Mouse (Mus musculus) neural tube, embryonic 13.5 days (tissue): ENCODE data around the gene Fam49a. TPM values are rescaled to one million over a fixed set of nuclear protein-coding genes. Genes with fewer than 3 reads are reported as not detected.

Experiments
- ATAC-seq: fragments of 200-750 bp; cut with Nextera tagmentation; 2 replicates; pipeline ENCODE4 v1.8.0; 2017; ENCODE audit warnings: low read depth, mild to moderate bottlenecking, moderate TSS enrichment, moderate library complexity
- H3K27ac ChIP-seq: fragments of 300-500 bp; sonication (generic); replicated peaks from 2 replicates; pipeline ENCODE4 v1.5.1; 2015; ENCODE audit warnings: moderate library complexity, mild to moderate bottlenecking, inconsistent platforms
- H3K27me3 ChIP-seq: fragments of 300-500 bp; sonication (generic); 2 replicates; pipeline ENCODE4 v1.6.1; 2015; ENCODE audit warnings: mild to moderate bottlenecking, inconsistent platforms
- H3K36me3 ChIP-seq: fragments of 300-500 bp; sonication (generic); 2 replicates; pipeline ENCODE4 v1.6.1; 2015; ENCODE audit warnings: mild to moderate bottlenecking, inconsistent platforms
- H3K4me1 ChIP-seq: fragments of 300-500 bp; sonication (generic); replicated peaks from 2 replicates; pipeline ENCODE4 v1.6.1; 2015; ENCODE audit warnings: inconsistent platforms
- H3K4me2 ChIP-seq: fragments of 300-500 bp; sonication (generic); 2 replicates; pipeline ENCODE4 v1.6.1; 2015; ENCODE audit warnings: inconsistent platforms, mild to moderate bottlenecking, moderate library complexity
- H3K4me3 ChIP-seq: fragments of 300-500 bp; sonication (generic); 2 replicates; pipeline ENCODE4 v1.5.1; 2015; ENCODE audit warnings: mild to moderate bottlenecking, inconsistent platforms
- H3K9ac ChIP-seq: fragments of 300-500 bp; sonication (generic); 2 replicates; pipeline ENCODE4 v1.6.1; 2015; ENCODE audit warnings: moderate library complexity, mild to moderate bottlenecking, inconsistent platforms
- H3K9me3 ChIP-seq: fragments of 300-500 bp; sonication (generic); 2 replicates; pipeline ENCODE4 v1.6.1; 2016; ENCODE audit warnings: inconsistent platforms
- WGBS: fragments of 180-500 bp; shearing (Covaris S2); methylation state at CpG from one replicate; pipeline ENCODE4 v1.1.7; 2015; 5-methylcytosine and 5-hydroxymethylcytosine counted together
- polyA plus RNA-seq: library from polyadenylated mRNA; unstranded; fragments of >200 nt; fragmentation: Nextera tagmentation; extraction: Ambion mirVana; gene quantifications from 2 replicates; pipeline ENCODE4 v1.2.1, GENCODE M21; 2015

The Fam49a gene
- polyA plus RNA-seq, 1 experiment from 2014 or later: 34.1 TPM

DNA sequence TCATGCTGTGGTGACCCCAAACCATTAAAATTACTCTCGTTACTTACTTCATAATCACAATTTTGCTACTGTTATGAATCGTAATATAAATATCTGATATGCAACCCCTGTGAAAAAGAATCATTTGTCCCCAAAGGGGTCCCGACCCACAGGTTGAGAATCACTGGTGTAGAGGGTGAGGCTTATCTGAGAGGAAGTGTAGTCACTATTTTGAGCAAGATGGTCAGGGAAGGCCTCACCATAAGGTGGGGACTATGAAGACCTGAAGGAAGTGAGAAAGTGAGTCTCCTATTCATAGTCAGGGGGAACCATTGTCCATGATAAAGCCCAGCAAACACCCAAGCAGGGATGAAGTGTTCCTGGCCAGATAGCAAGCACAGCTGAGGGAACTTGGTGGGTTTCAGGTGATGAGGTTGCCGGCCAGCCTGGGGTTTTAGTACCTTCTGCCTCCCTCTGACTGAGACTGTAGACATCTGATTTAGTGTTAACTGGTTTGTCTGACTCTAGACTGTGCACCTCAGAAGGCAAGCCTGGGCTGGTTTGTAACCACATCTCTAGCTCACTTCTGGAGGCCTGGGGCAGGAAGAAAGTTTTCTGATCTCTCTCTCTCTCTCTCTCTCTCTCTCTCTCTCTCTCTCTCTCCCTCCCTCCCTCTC lies 13.3 kb downstream of the Fam49a start:
- H3K4me2 ChIP-seq: no peak overlapping the region
- H3K4me1 ChIP-seq: peaks cover 15% of the 10 kb centered on the region
- H3K9me3 ChIP-seq: no peaks in the 10 kb centered on the region
- H3K27me3 ChIP-seq: no peaks in the 10 kb centered on the region
- H3K27ac ChIP-seq: no peak overlapping the region
- 91% methylated on average over 4 of the region's 4 CpGs for WGBS
- no peak for ATAC-seq
- no peak overlapping the region for H3K4me3 ChIP-seq
- H3K36me3 ChIP-seq: 0 out of 2 replicates have a peak, but pooled peaks cover 3% of the 10 kb centered on the region
- H3K9ac ChIP-seq: no peak overlapping the region

- no peak for ATAC-seq
- H3K4me1 ChIP-seq: peaks cover 14% of the 10 kb centered on the region
- WGBS: 66% methylated on average over 4 of the region's 4 CpGs
Observed at GRCm38 (mm10) chr12:12277741-12278463, 16.0 kb downstream of the Fam49a start.

GRCm38 (mm10) chr12:12278464-12278872 lies 16.5 kb downstream of the Fam49a start:
- Histone ChIP-seq H3K4me2 (no peak overlapping the region), H3K27ac (no peak overlapping the region), H3K4me1 (peaks cover 9% of the 10 kb centered on the region), H3K9me3 (no peaks in the 10 kb centered on the region), H3K4me3 (no peak overlapping the region), H3K9ac (no peak overlapping the region), H3K27me3 (no peaks in the 10 kb centered on the region), H3K36me3 (0 out of 2 replicates have a peak, but pooled peaks cover 3% of the 10 kb centered on the region)
- no peak for ATAC-seq
- WGBS: 48% methylated on average over 7 of the region's 7 CpGs

More at GRCm38 (mm10) chr12:12277741-12278463, 16.0 kb downstream of the Fam49a start:
- Histone ChIP-seq H3K4me3 (no peak overlapping the region), H3K4me2 (no peak overlapping the region), H3K9me3 (no peaks in the 10 kb centered on the region), H3K27ac (no peak overlapping the region), H3K27me3 (no peaks in the 10 kb centered on the region), H3K36me3 (0 out of 2 replicates have a peak, but pooled peaks cover 3% of the 10 kb centered on the region), H3K9ac (no peak overlapping the region)

- no peaks in the 10 kb centered on the region for H3K27me3 ChIP-seq
- no peak overlapping the region for H3K4me3 ChIP-seq
- H3K36me3 ChIP-seq: no peaks in the 10 kb centered on the region
- H3K9ac ChIP-seq: no peak overlapping the region
- peaks cover 30% of the 10 kb centered on the region for H3K4me1 ChIP-seq
- no peak overlapping the region for H3K27ac ChIP-seq
- H3K9me3 ChIP-seq: no peaks in the 10 kb centered on the region
- no peak overlapping the region for H3K4me2 ChIP-seq
- 92% methylated on average over 10 of the region's 10 CpGs for WGBS
- no peak for ATAC-seq
Observed at GRCm38 (mm10) chr12:12283702-12284288, 21.9 kb downstream of the Fam49a start.

GRCm38 (mm10) chr12:12284521-12284920 lies 22.6 kb downstream of the Fam49a start:
- no peaks in the 10 kb centered on the region for H3K36me3 ChIP-seq
- no peaks in the 10 kb centered on the region for H3K27me3 ChIP-seq
- H3K4me1 ChIP-seq: peaks cover 30% of the 10 kb centered on the region
- H3K4me2 ChIP-seq: no peak overlapping the region
- no peak overlapping the region for H3K9ac ChIP-seq
- no peak overlapping the region for H3K4me3 ChIP-seq
- no peaks in the 10 kb centered on the region for H3K9me3 ChIP-seq
- WGBS: 92% methylated on average over 6 of the region's 6 CpGs
- no peak for ATAC-seq
- no peak overlapping the region for H3K27ac ChIP-seq

DNA sequence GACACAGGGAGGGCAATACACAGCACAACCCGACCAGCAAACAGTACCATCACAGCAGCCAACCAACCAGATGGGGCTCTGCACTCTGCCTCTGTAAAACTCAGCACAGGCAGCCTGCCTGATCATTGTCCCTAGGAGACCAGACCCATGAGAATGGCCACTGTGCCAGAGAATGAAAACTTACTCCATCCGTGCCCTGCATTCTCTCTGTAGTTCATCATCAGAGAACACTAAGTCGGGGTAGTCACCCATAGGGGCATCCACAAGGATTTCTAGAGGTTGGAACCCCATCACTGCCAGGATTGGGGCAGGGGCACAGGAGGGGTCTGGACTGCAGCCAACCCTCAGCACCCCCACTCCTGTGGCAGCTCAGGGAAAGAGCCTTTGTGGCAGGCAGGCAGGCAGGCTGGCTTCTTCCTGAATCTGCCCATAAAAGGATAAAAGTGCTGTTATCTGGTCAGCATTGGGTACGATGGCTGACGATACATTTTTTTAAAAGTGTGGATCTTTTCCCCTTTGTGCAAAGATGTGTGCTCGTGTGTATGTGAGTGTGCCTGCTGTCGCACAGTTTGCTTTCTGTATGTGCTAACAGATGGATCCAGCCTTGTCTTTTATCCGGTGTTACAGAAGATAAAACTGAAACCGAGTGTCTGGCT lies 25.3 kb downstream of the Fam49a start:
- WGBS: 24% methylated on average over 9 of the region's 9 CpGs
- H3K4me1 ChIP-seq: peaks cover 39% of the 10 kb centered on the region
- peak overlapping the region; percentile 89 for H3K27ac ChIP-seq
- no peak overlapping the region; the same call in 1 of the 2 replicates for H3K4me3 ChIP-seq
- peak; percentile 83 for ATAC-seq
- H3K9me3 ChIP-seq: no peaks in the 10 kb centered on the region
- no peaks in the 10 kb centered on the region for H3K27me3 ChIP-seq
- H3K4me2 ChIP-seq: peak overlapping the region; percentile 42
- H3K36me3 ChIP-seq: no peaks in the 10 kb centered on the region
- H3K9ac ChIP-seq: peak overlapping the region; percentile 54

GRCm38 (mm10) chr12:12287787-12288132 lies 25.8 kb downstream of the Fam49a start:
- H3K36me3 ChIP-seq: no peaks in the 10 kb centered on the region
- 27% methylated on average over 6 of the region's 6 CpGs for WGBS
- no peaks in the 10 kb centered on the region for H3K27me3 ChIP-seq
- H3K4me3 ChIP-seq: no peak overlapping the region
- H3K27ac ChIP-seq: peak overlapping the region; percentile 89
- peak overlapping the region; percentile 42 for H3K4me2 ChIP-seq
- no peak for ATAC-seq
- H3K9me3 ChIP-seq: no peaks in the 10 kb centered on the region
- peak overlapping the region; percentile 54 for H3K9ac ChIP-seq
- H3K4me1 ChIP-seq: peaks cover 44% of the 10 kb centered on the region

- Histone ChIP-seq H3K4me3 (no peak overlapping the region), H3K27me3 (no peaks in the 10 kb centered on the region), H3K36me3 (no peaks in the 10 kb centered on the region), H3K27ac (peak overlapping the region; percentile 89; the same call in 1 of the 2 replicates), H3K4me2 (no peak overlapping the region), H3K4me1 (peaks cover 49% of the 10 kb centered on the region), H3K9ac (no peak overlapping the region), H3K9me3 (no peaks in the 10 kb centered on the region)
- 73% methylated on average over 1 of the region's 1 CpGs for WGBS
- ATAC-seq: no peak
Observed at GRCm38 (mm10) chr12:12288586-12288985, 26.6 kb downstream of the Fam49a start.

GRCm38 (mm10) chr12:12289636-12290035 lies 27.7 kb downstream of the Fam49a start:
- H3K9me3 ChIP-seq: no peaks in the 10 kb centered on the region
- no peak overlapping the region for H3K4me2 ChIP-seq
- 86% methylated on average over 3 of the region's 3 CpGs for WGBS
- H3K9ac ChIP-seq: no peak overlapping the region
- ATAC-seq: no peak
- no peak overlapping the region for H3K27ac ChIP-seq
- H3K36me3 ChIP-seq: no peaks in the 10 kb centered on the region
- no peak overlapping the region for H3K4me3 ChIP-seq
- H3K4me1 ChIP-seq: peaks cover 49% of the 10 kb centered on the region
- H3K27me3 ChIP-seq: no peaks in the 10 kb centered on the region

- no peaks in the 10 kb centered on the region for H3K27me3 ChIP-seq
- peak overlapping the region; percentile 6; the same call in 1 of the 2 replicates for H3K27ac ChIP-seq
- 20% methylated on average over 5 of the region's 5 CpGs for WGBS
- no peak overlapping the region for H3K4me2 ChIP-seq
- no peaks in the 10 kb centered on the region for H3K9me3 ChIP-seq
- no peak overlapping the region for H3K4me3 ChIP-seq
- H3K4me1 ChIP-seq: peaks cover 36% of the 10 kb centered on the region
- ATAC-seq: no peak
- no peak overlapping the region for H3K9ac ChIP-seq
- no peaks in the 10 kb centered on the region for H3K36me3 ChIP-seq
Observed at GRCm38 (mm10) chr12:12292043-12292618, 30.2 kb downstream of the Fam49a start.

DNA sequence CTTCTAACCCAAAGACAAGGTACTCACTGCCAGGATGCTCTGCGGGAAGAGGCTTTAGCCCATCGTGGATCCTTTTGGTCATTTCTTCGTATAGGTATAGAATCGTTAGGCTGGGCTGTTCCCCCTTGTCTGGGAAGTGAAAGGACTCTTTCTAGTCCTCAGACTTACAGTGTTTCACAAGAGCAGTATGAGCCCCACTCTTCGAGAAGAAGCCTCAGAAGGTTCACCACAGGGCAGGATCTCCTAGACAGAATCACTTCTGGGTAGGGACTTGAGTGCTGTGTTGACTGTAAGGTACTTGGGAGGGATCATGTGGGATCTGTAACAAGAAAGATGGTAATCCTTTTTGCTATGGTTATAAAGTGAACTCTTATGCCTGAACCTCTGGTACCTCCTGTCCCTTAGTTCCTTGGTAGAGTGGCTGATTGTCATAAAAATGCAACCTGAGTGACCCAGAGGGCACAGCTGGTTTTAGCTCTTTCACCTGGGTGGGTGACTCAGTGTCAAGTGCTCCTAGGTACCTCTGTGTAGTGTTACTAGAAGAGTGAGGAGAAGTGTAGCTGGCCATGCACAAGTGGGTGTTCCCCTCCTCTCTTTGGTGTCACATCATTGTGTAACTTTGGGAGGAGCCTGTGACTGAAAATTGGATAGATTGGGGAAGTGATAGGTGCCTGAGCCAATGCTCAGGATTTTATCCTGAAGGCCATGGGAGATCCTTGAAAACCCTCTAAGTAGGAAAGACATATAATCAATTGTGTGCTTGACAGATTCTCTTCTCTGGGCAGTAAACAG lies 32.6 kb downstream of the Fam49a start:
- no peak overlapping the region for H3K9ac ChIP-seq
- no peaks in the 10 kb centered on the region for H3K27me3 ChIP-seq
- no peaks in the 10 kb centered on the region for H3K9me3 ChIP-seq
- H3K4me3 ChIP-seq: no peak overlapping the region
- peaks cover 26% of the 10 kb centered on the region for H3K4me1 ChIP-seq
- 95% methylated on average over 5 of the region's 5 CpGs for WGBS
- no peaks in the 10 kb centered on the region for H3K36me3 ChIP-seq
- H3K4me2 ChIP-seq: no peak overlapping the region
- no peak for ATAC-seq
- no peak overlapping the region for H3K27ac ChIP-seq
